Mouse (Mus musculus): ENCODE results near the gene Rps15. TPM values are rescaled to one million over a fixed set of nuclear protein-coding genes. Genes with fewer than 3 reads are reported as not detected.

The Rps15 gene
- total and polyA plus RNA-seq, 3 experiments: 2,279 to 5,342 (median 2,739) TPM

DNA sequence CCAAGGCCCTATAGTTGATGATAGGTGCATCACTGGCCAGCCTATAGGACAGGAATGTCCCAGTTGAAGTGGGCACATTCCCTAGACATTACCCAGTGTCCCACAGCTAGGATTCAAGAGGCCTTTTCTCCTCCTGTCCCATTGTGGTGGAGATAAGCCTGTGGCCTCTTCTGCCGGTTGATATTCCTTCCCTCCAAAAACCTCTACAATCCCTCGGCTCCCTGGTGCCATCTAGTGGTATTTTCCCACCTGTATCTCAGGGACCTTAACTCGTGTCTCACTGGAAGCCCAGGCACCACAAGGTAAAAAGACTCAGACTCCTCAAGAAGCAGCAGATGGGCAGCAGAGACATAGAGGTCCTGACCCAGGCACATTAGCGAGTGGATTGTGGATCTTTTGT, 46.7 kb upstream of the Rps15 start:
- in situ Hi-C loops (cut with MboI; ENCODE audit: low pct_ligation_motif_present, low pct_unique_long_range_greater_than_20kb, low sequenced_read_pairs) (loop anchor here (5.0 kb wide), 1 partner anchor 68 kb away; the partner anchor contains the start of gene Efna2), dilution Hi-C loops (cut with MboI; ENCODE audit: extremely low pct_ligation_motif_present, extremely low pct_unique_long_range_greater_than_20kb, low sequenced_read_pairs) (no loop called here)
- peaks cover 3 to 20% of the 10 kb centered on the region in 2 experiments for H3K4me1 ChIP-seq (ENCODE audit: control insufficient read depth in 1 of 2, insufficient read depth in 2 of 2)
- H3K4me2 ChIP-seq (ENCODE audit: insufficient read depth, low read depth, poor library complexity, severe bottlenecking): no peak overlapping the region
- no peak overlapping the region for H3K4me3 ChIP-seq (replicated peaks in 1 of 3; ENCODE audit: low read depth in 2 of 3, low read length in 2 of 3, poor library complexity in 1 of 3)
- no peaks in the 10 kb centered on the region for H3K9me3 ChIP-seq (replicated peaks; ENCODE audit: low read length)
- peaks cover 11% of the 10 kb centered on the region for H3K79me2 ChIP-seq (replicated peaks; ENCODE audit: control insufficient read depth, extremely low read depth, insufficient read depth, poor library complexity, severe bottlenecking)
- DNase-seq (ENCODE audit: extremely low read depth): peak; percentile 79
- H3K27ac ChIP-seq (ENCODE audit: insufficient read depth, low read depth): no peak overlapping the region
- H3K36me3 ChIP-seq (replicated peaks in 1 of 2; ENCODE audit: control insufficient read depth in 1 of 2, insufficient read depth in 1 of 2, low read length in 1 of 2): peaks cover 38 to 49% of the 10 kb centered on the region in 2 experiments
- H3K27me3 ChIP-seq (replicated peaks): no peaks in the 10 kb centered on the region
- TF ChIP-seq ZC3H11A (IDR thresholded peaks at IDR 0.05; ENCODE audit: low read depth, low read length): peak; percentile 44
- no peak for TF ChIP-seq POLR2A (IDR thresholded peaks at IDR 0.05; ENCODE audit: low read depth, low read length)
- TF ChIP-seq IRF4 (IDR thresholded peaks at IDR 0.05; ENCODE audit: low read depth, low read length): peak; percentile 21; the same call in 1 of the 2 replicates
- 0 out of 2 replicates have a peak, but pooled peaks have one; percentile 63 for TF ChIP-seq E2F4 (IDR thresholded peaks at IDR 0.05; ENCODE audit: insufficient replicate concordance, low read depth, low read length)
- peak; percentile 57 for TF ChIP-seq SIN3A (IDR thresholded peaks at IDR 0.05; ENCODE audit: low read length)
- peak; percentile 90 for TF ChIP-seq SMC3 (IDR thresholded peaks at IDR 0.05; ENCODE audit: low read depth, low read length)
- peak; percentile 82 for TF ChIP-seq RAD21 (IDR thresholded peaks at IDR 0.05; ENCODE audit: low read depth, low read length)
- TF ChIP-seq MAX (IDR thresholded peaks at IDR 0.05; ENCODE audit: low read length): peak; percentile 37; the same call in 1 of the 2 replicates
- TF ChIP-seq RCOR1 (conservative IDR thresholded peaks at IDR 0.05; ENCODE audit: low read depth, low read length): no peak
- TF ChIP-seq KAT2A (IDR thresholded peaks at IDR 0.05; ENCODE audit: insufficient replicate concordance, low read length): no peak
- peak; percentile 72 to 95 for TF ChIP-seq CTCF (conservative IDR thresholded peaks at IDR 0.05 in 1 of 2, IDR thresholded peaks at IDR 0.05 in 1 of 2; ENCODE audit: low read depth in 2 of 2, low read length in 2 of 2)
- 0 out of 2 replicates have a peak, but pooled peaks have one; percentile 52 for TF ChIP-seq MAZ (IDR thresholded peaks at IDR 0.05; ENCODE audit: low read depth, low read length)
- peak; percentile 38; the same call in 1 of the 2 replicates for TF ChIP-seq MXI1 (IDR thresholded peaks at IDR 0.05; ENCODE audit: low read depth, low read length)
- H3K9ac ChIP-seq (ENCODE audit: insufficient read depth, low read depth): no peak overlapping the region

DNA sequence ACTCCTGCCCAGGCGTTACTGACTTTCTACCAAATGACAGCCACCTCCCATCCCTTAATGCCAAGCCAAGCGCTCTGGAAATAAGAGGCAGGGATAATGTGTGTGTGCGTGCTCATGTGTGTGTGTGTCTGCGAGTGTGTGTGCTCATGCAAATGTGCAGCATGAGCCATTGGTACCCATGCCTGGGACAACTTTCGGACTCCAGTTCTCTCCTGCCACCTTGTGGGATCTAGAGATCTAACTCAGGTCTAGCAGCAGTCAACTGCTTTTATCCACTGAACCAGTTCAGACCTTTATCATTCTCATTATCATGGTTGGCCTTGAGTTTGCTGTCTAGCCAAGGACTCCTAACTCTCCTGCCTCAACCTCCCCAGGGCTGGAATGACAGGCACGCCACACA, 44.4 kb upstream of the Rps15 start:
- H3K9ac ChIP-seq (ENCODE audit: insufficient read depth, low read depth): no peak overlapping the region
- peaks cover 4 to 34% of the 10 kb centered on the region in 2 experiments for H3K4me1 ChIP-seq (ENCODE audit: control insufficient read depth in 1 of 2, insufficient read depth in 2 of 2)
- H3K27me3 ChIP-seq (replicated peaks): no peaks in the 10 kb centered on the region
- dilution Hi-C loops (cut with MboI; ENCODE audit: extremely low pct_ligation_motif_present, extremely low pct_unique_long_range_greater_than_20kb, low sequenced_read_pairs) (no loop called here), in situ Hi-C loops (cut with MboI; ENCODE audit: low pct_ligation_motif_present, low pct_unique_long_range_greater_than_20kb, low sequenced_read_pairs) (loop anchor here (5.0 kb wide), 1 partner anchor 71 kb away; the partner anchor contains the start of gene Efna2)
- 0 out of 2 replicates have a peak overlapping the region, but pooled peaks have one; percentile 19 for H3K4me2 ChIP-seq (ENCODE audit: insufficient read depth, low read depth, poor library complexity, severe bottlenecking)
- DNase-seq (ENCODE audit: extremely low read depth): peak; percentile 52
- H3K4me3 ChIP-seq (replicated peaks in 1 of 3; ENCODE audit: low read depth in 2 of 3, low read length in 2 of 3, poor library complexity in 1 of 3): no peak overlapping the region
- no peak overlapping the region for H3K27ac ChIP-seq (ENCODE audit: insufficient read depth, low read depth)
- peaks cover 21% of the 10 kb centered on the region for H3K79me2 ChIP-seq (replicated peaks; ENCODE audit: control insufficient read depth, extremely low read depth, insufficient read depth, poor library complexity, severe bottlenecking)
- no peaks in the 10 kb centered on the region for H3K9me3 ChIP-seq (replicated peaks; ENCODE audit: low read length)
- peaks cover 24 to 50% of the 10 kb centered on the region in 2 experiments for H3K36me3 ChIP-seq (replicated peaks in 1 of 2; ENCODE audit: control insufficient read depth in 1 of 2, insufficient read depth in 1 of 2, low read length in 1 of 2)
- TF ChIP-seq CHD1 (IDR thresholded peaks at IDR 0.05; ENCODE audit: low read depth, low read length): no peak
- TF ChIP-seq UBTF (IDR thresholded peaks at IDR 0.05; ENCODE audit: low read depth, low read length): no peak
- TF ChIP-seq MAZ (IDR thresholded peaks at IDR 0.05; ENCODE audit: low read depth, low read length): no peak
- no peak for TF ChIP-seq TCF12 (IDR thresholded peaks at IDR 0.05; ENCODE audit: low read depth, low read length)
- peak in 1 of 2 experiments; percentile 66; a peak in 2 of 4 replicates for TF ChIP-seq CTCF (conservative IDR thresholded peaks at IDR 0.05 in 1 of 2, IDR thresholded peaks at IDR 0.05 in 1 of 2; ENCODE audit: low read depth in 2 of 2, low read length in 2 of 2)
- no peak for TF ChIP-seq GABPA (IDR thresholded peaks at IDR 0.05; ENCODE audit: insufficient replicate concordance, low read depth, low read length)
- no peak for TF ChIP-seq USF2 (conservative IDR thresholded peaks at IDR 0.05; ENCODE audit: low read depth, low read length)
- no peak for TF ChIP-seq NELFE (IDR thresholded peaks at IDR 0.05; ENCODE audit: low read depth, low read length)
- no peak for TF ChIP-seq PAX5 (IDR thresholded peaks at IDR 0.05; ENCODE audit: low read length)
- no peak for TF ChIP-seq RCOR1 (conservative IDR thresholded peaks at IDR 0.05; ENCODE audit: low read depth, low read length)
- TF ChIP-seq SIN3A (IDR thresholded peaks at IDR 0.05; ENCODE audit: low read length): no peak
- no peak for TF ChIP-seq ZMIZ1 (IDR thresholded peaks at IDR 0.05; ENCODE audit: low read depth, low read length)
- peak; percentile 15; the same call in 1 of the 2 replicates for TF ChIP-seq MEF2A (IDR thresholded peaks at IDR 0.05; ENCODE audit: borderline replicate concordance, low read depth, low read length)
- no peak for TF ChIP-seq ZKSCAN1 (IDR thresholded peaks at IDR 0.05; ENCODE audit: borderline replicate concordance, low read depth, low read length)
- TF ChIP-seq JUN (IDR thresholded peaks at IDR 0.05; ENCODE audit: insufficient read depth, low read depth, low read length): no peak
- TF ChIP-seq RAD21 (IDR thresholded peaks at IDR 0.05; ENCODE audit: low read depth, low read length): peak; percentile 64
- TF ChIP-seq ZNF384 (IDR thresholded peaks at IDR 0.05; ENCODE audit: low read depth, low read length): no peak
- TF ChIP-seq IRF4 (IDR thresholded peaks at IDR 0.05; ENCODE audit: low read depth, low read length): peak; percentile 29; the same call in 1 of the 2 replicates
- no peak for TF ChIP-seq ZC3H11A (IDR thresholded peaks at IDR 0.05; ENCODE audit: low read depth, low read length)
- no peak for TF ChIP-seq POLR2A (IDR thresholded peaks at IDR 0.05; ENCODE audit: low read depth, low read length)
- TF ChIP-seq BHLHE40 (IDR thresholded peaks at IDR 0.05; ENCODE audit: low read depth, low read length): peak; percentile 64
- no peak for TF ChIP-seq MXI1 (IDR thresholded peaks at IDR 0.05; ENCODE audit: low read depth, low read length)
- 0 out of 2 replicates have a peak, but pooled peaks have one; percentile 10 for TF ChIP-seq ELF1 (IDR thresholded peaks at IDR 0.05; ENCODE audit: low read depth, low read length)
- TF ChIP-seq POLR2AphosphoS2 (IDR thresholded peaks at IDR 0.05; ENCODE audit: low read depth, low read length): no peak
- no peak for TF ChIP-seq KAT2A (IDR thresholded peaks at IDR 0.05; ENCODE audit: insufficient replicate concordance, low read length)
- no peak for TF ChIP-seq MAX (IDR thresholded peaks at IDR 0.05; ENCODE audit: low read length)
- no peak for TF ChIP-seq E2F4 (IDR thresholded peaks at IDR 0.05; ENCODE audit: insufficient replicate concordance, low read depth, low read length)
- no peak for TF ChIP-seq ETS1 (conservative IDR thresholded peaks at IDR 0.05; ENCODE audit: low read depth, low read length)
